Mouse (Mus musculus) liver, postnatal 0 days (tissue): ENCODE measurements around the gene Fbxo44.

ENCODE experiments used
- CTCF ChIP-seq: sonication (generic); IDR thresholded peaks from 2 replicates; pipeline ENCODE4 v1.5.1; 2016; ENCODE audit warnings: antibody characterized with exemption, low read depth
- EP300 ChIP-seq: IDR thresholded peaks from 2 replicates; pipeline ENCODE4 v1.6.1; 2016; ENCODE audit warnings: antibody characterized with exemption, low read depth, mild to moderate bottlenecking

GRCm38 (mm10) chr4:148182363-148182762 lies 22.1 kb upstream of the Fbxo44 start:
- TF ChIP-seq CTCF (no peak), EP300 (no peak)
